Mouse (Mus musculus): Measurements from ENCODE around the gene Pim1. TPM values are rescaled to one million over a fixed set of nuclear protein-coding genes. Genes with fewer than 3 reads are reported as not detected.
A peak's percentile ranks its signal among the peaks of the same experiment; 100 is the strongest.

The Pim1 gene
- polyA plus RNA-seq, 1 experiment from 2014 or later, result 32.2 TPM

- DNase-seq (ENCODE audit: extremely low spot score, low spot score), result no peak
- H3K27ac ChIP-seq, result 0 out of 2 replicates have a peak overlapping the region, but pooled peaks have one; percentile 85
- WGBS, result 99% methylated on average over 4 of the region's 4 CpGs
- peaks cover 7% of the 10 kb centered on the region for H3K27me3 ChIP-seq (ENCODE audit: poor library complexity, severe bottlenecking)
- H3K36me3 ChIP-seq (replicated peaks), result no peaks in the 10 kb centered on the region
- H3K9me3 ChIP-seq, result peaks cover 21% of the 10 kb centered on the region
- H3K4me3 ChIP-seq, result no peak overlapping the region
- peaks cover 64% of the 10 kb centered on the region for H3K4me1 ChIP-seq
Measured at GRCm38 (mm10) chr17:29456476-29456875, 34.1 kb upstream of the Pim1 start.

GRCm38 (mm10) chr17:29456926-29457325 lies 33.6 kb upstream of the Pim1 start:
- no peaks in the 10 kb centered on the region for H3K36me3 ChIP-seq (replicated peaks)
- 60% methylated on average over 2 of the region's 2 CpGs for WGBS
- H3K27ac ChIP-seq, result peak overlapping the region; percentile 85
- H3K4me3 ChIP-seq, result no peak overlapping the region
- peaks cover 20% of the 10 kb centered on the region for H3K9me3 ChIP-seq
- peaks cover 63% of the 10 kb centered on the region for H3K4me1 ChIP-seq
- peaks cover 9% of the 10 kb centered on the region for H3K27me3 ChIP-seq (ENCODE audit: poor library complexity, severe bottlenecking)
- no peak for DNase-seq (ENCODE audit: extremely low spot score, low spot score)

- Histone ChIP-seq H3K27me3 (ENCODE audit: poor library complexity, severe bottlenecking) (peaks cover 9% of the 10 kb centered on the region), H3K9me3 (peaks cover 12% of the 10 kb centered on the region)
Measured at GRCm38 (mm10) chr17:29457795-29458560, 32.6 kb upstream of the Pim1 start.

GRCm38 (mm10) chr17:29459321-29460118 lies 31.0 kb upstream of the Pim1 start:
- H3K4me3 ChIP-seq, result peak overlapping the region; percentile 44
- DNase-seq (ENCODE audit: extremely low spot score, low spot score), result peak; percentile 40

More at GRCm38 (mm10) chr17:29457795-29458560, 32.6 kb upstream of the Pim1 start:
- WGBS, result 14% methylated on average over 11 of the region's 11 CpGs
- Histone ChIP-seq H3K4me3 (peak overlapping the region; percentile 9; the same call in 1 of the 2 replicates), H3K36me3 (replicated peaks) (no peaks in the 10 kb centered on the region), H3K27ac (peak overlapping the region; percentile 85), H3K4me1 (peaks cover 71% of the 10 kb centered on the region)
- DNase-seq (ENCODE audit: extremely low spot score, low spot score), result peak; percentile 41

GRCm38 (mm10) chr17:29460119-29460505 lies 30.4 kb upstream of the Pim1 start:
- WGBS, result 27% methylated on average over 5 of the region's 5 CpGs
- Histone ChIP-seq H3K4me3 (peak overlapping the region; percentile 44), H3K27ac (peak overlapping the region; percentile 85), H3K27me3 (ENCODE audit: poor library complexity, severe bottlenecking) (peaks cover 9% of the 10 kb centered on the region), H3K9me3 (no peaks in the 10 kb centered on the region), H3K4me1 (peaks cover 91% of the 10 kb centered on the region), H3K36me3 (replicated peaks) (no peaks in the 10 kb centered on the region)
- no peak for DNase-seq (ENCODE audit: extremely low spot score, low spot score)

More at GRCm38 (mm10) chr17:29459321-29460118, 31.0 kb upstream of the Pim1 start:
- peaks cover 86% of the 10 kb centered on the region for H3K4me1 ChIP-seq
- H3K27me3 ChIP-seq (ENCODE audit: poor library complexity, severe bottlenecking), result peaks cover 9% of the 10 kb centered on the region
- H3K9me3 ChIP-seq, result no peaks in the 10 kb centered on the region
- no peaks in the 10 kb centered on the region for H3K36me3 ChIP-seq (replicated peaks)
- 3% methylated on average over 24 of the region's 24 CpGs for WGBS
- peak overlapping the region; percentile 85 for H3K27ac ChIP-seq

GRCm38 (mm10) chr17:29463627-29464026 lies 26.9 kb upstream of the Pim1 start:
- peaks cover 98% of the 10 kb centered on the region for H3K4me1 ChIP-seq
- peak overlapping the region; percentile 47 for H3K4me3 ChIP-seq
- 2% methylated on average over 13 of the region's 13 CpGs for WGBS
- H3K36me3 ChIP-seq (replicated peaks), result no peaks in the 10 kb centered on the region
- H3K27me3 ChIP-seq (ENCODE audit: poor library complexity, severe bottlenecking), result peaks cover 5% of the 10 kb centered on the region
- H3K9me3 ChIP-seq, result no peaks in the 10 kb centered on the region
- DNase-seq (ENCODE audit: extremely low spot score, low spot score), result peak; percentile 63
- H3K27ac ChIP-seq, result peak overlapping the region; percentile 92

GRCm38 (mm10) chr17:29464068-29464467 lies 26.5 kb upstream of the Pim1 start:
- under 1% methylated on average over 14 of the region's 14 CpGs for WGBS
- DNase-seq (ENCODE audit: extremely low spot score, low spot score), result peak; percentile 91
- H3K27me3 ChIP-seq (ENCODE audit: poor library complexity, severe bottlenecking), result peaks cover 5% of the 10 kb centered on the region
- peaks cover 94% of the 10 kb centered on the region for H3K4me1 ChIP-seq
- no peaks in the 10 kb centered on the region for H3K9me3 ChIP-seq
- peak overlapping the region; percentile 92 for H3K27ac ChIP-seq
- peak overlapping the region; percentile 47 for H3K4me3 ChIP-seq
- H3K36me3 ChIP-seq (replicated peaks), result no peaks in the 10 kb centered on the region

- peak; percentile 50 for DNase-seq (ENCODE audit: extremely low spot score, low spot score)
Measured at GRCm38 (mm10) chr17:29464519-29465140, 25.9 kb upstream of the Pim1 start.

GRCm38 (mm10) chr17:29465405-29466010 lies 25.0 kb upstream of the Pim1 start:
- Histone ChIP-seq H3K27me3 (ENCODE audit: poor library complexity, severe bottlenecking) (peaks cover 5% of the 10 kb centered on the region), H3K36me3 (replicated peaks) (no peaks in the 10 kb centered on the region), H3K4me1 (peaks cover 90% of the 10 kb centered on the region), H3K9me3 (no peaks in the 10 kb centered on the region; the same call in 1 of the 2 replicates), H3K27ac (peak overlapping the region; percentile 92), H3K4me3 (no peak overlapping the region)
- WGBS, result 2% methylated on average over 9 of the region's 9 CpGs
- peak; percentile 36 for DNase-seq (ENCODE audit: extremely low spot score, low spot score)

More at GRCm38 (mm10) chr17:29464519-29465140, 25.9 kb upstream of the Pim1 start:
- 4% methylated on average over 17 of the region's 17 CpGs for WGBS
- Histone ChIP-seq H3K27me3 (ENCODE audit: poor library complexity, severe bottlenecking) (peaks cover 5% of the 10 kb centered on the region), H3K4me3 (peak overlapping the region; percentile 47), H3K27ac (peak overlapping the region; percentile 92), H3K36me3 (replicated peaks) (no peaks in the 10 kb centered on the region), H3K4me1 (peaks cover 91% of the 10 kb centered on the region), H3K9me3 (no peaks in the 10 kb centered on the region; the same call in 1 of the 2 replicates)

- 17% methylated on average over 11 of the region's 11 CpGs for WGBS
- Histone ChIP-seq H3K4me3 (peak overlapping the region; percentile 40), H3K36me3 (replicated peaks) (no peaks in the 10 kb centered on the region), H3K27me3 (ENCODE audit: poor library complexity, severe bottlenecking) (no peaks in the 10 kb centered on the region), H3K4me1 (peaks cover 76% of the 10 kb centered on the region), H3K27ac (peak overlapping the region; percentile 92), H3K9me3 (no peaks in the 10 kb centered on the region; the same call in 1 of the 2 replicates)
- DNase-seq (ENCODE audit: extremely low spot score, low spot score), result no peak
Measured at GRCm38 (mm10) chr17:29467030-29467429, 23.5 kb upstream of the Pim1 start.

- Histone ChIP-seq H3K27ac (no peak overlapping the region), H3K27me3 (ENCODE audit: poor library complexity, severe bottlenecking) (no peaks in the 10 kb centered on the region), H3K9me3 (no peaks in the 10 kb centered on the region; the same call in 1 of the 2 replicates), H3K4me1 (peaks cover 12% of the 10 kb centered on the region), H3K36me3 (replicated peaks) (no peaks in the 10 kb centered on the region), H3K4me3 (no peak overlapping the region)
- no peak for DNase-seq (ENCODE audit: extremely low spot score, low spot score)
- WGBS, result 97% methylated on average over 10 of the region's 10 CpGs
Measured at GRCm38 (mm10) chr17:29473466-29473865, 17.1 kb upstream of the Pim1 start.

- DNase-seq (ENCODE audit: extremely low spot score, low spot score), result no peak
- 88% methylated on average over 2 of the region's 2 CpGs for WGBS
- no peaks in the 10 kb centered on the region for H3K36me3 ChIP-seq (replicated peaks)
Measured at GRCm38 (mm10) chr17:29474036-29474435, 16.5 kb upstream of the Pim1 start.

More at GRCm38 (mm10) chr17:29474036-29474435, 16.5 kb upstream of the Pim1 start:
- Histone ChIP-seq H3K9me3 (no peaks in the 10 kb centered on the region; the same call in 1 of the 2 replicates), H3K4me3 (no peak overlapping the region), H3K4me1 (0 out of 2 replicates have a peak, but pooled peaks cover 10% of the 10 kb centered on the region), H3K27me3 (ENCODE audit: poor library complexity, severe bottlenecking) (no peaks in the 10 kb centered on the region), H3K27ac (no peak overlapping the region)

Measured in forebrain, embryonic 10.5 days (tissue).